Mouse (Mus musculus) neural tube, embryonic 11.5 days (tissue): Measurements from ENCODE around the gene BC029722. TPM values are rescaled to one million over a fixed set of nuclear protein-coding genes. Genes with fewer than 3 reads are reported as not detected.

Source experiments
- polyA plus RNA-seq: library from polyadenylated mRNA; unstranded; fragments of >200 nt; fragmentation: Nextera tagmentation; extraction: Ambion mirVana; gene quantifications from 2 replicates; pipeline ENCODE4 v1.2.1, GENCODE M21; 2014

BC029722 gene
- polyA plus RNA-seq, 1 experiment from 2014 or later: 11.1 TPM

Other genes with a start within 250 kb of the BC029722 start
- 15.5 and 15.7 TPM in 2 replicates for gene Gss, start 226.6 kb downstream of the BC029722 start, polyA plus RNA-seq
- gene Myh7b, start 208.2 kb downstream of the BC029722 start, polyA plus RNA-seq: 1.5 and 1.8 TPM in 2 replicates
- 155 and 166 TPM in 2 replicates for gene Trpc4ap, start 127.0 kb downstream of the BC029722 start, polyA plus RNA-seq
- gene Edem2, start 90.0 kb downstream of the BC029722 start, polyA plus RNA-seq: 33.1 and 36.0 TPM in 2 replicates
- gene Gm17581, start 83.6 kb downstream of the BC029722 start, polyA plus RNA-seq: not detected in 2 replicates
- gene Procr, start 68.3 kb downstream of the BC029722 start, polyA plus RNA-seq: 2.6 and 2.8 TPM in 2 replicates
- 4.3 and 5.7 TPM in 2 replicates for gene Mmp24, start 44.1 kb downstream of the BC029722 start, polyA plus RNA-seq
- 199 TPM in 2 replicates for gene Eif6, start 7.5 kb upstream of the BC029722 start, polyA plus RNA-seq
- 0.15 and 0.27 TPM in 2 replicates for gene Fam83c, start 15.4 kb upstream of the BC029722 start, polyA plus RNA-seq
- gene Uqcc1, start 110.9 kb upstream of the BC029722 start, polyA plus RNA-seq: 84.7 and 88.6 TPM in 2 replicates
- not detected in 2 replicates for gene Gm15557, start 121.3 kb upstream of the BC029722 start, polyA plus RNA-seq
- 1.1 and 1.7 TPM in 2 replicates for gene Gdf5, start 125.9 kb upstream of the BC029722 start, polyA plus RNA-seq
- 13.7 and 16.8 TPM in 2 replicates for gene Cep250, start 137.0 kb upstream of the BC029722 start, polyA plus RNA-seq
- gene 6430550D23Rik, start 188.6 kb upstream of the BC029722 start, polyA plus RNA-seq: 0.86 and 2.2 TPM in 2 replicates
- gene Ergic3, start 188.6 kb upstream of the BC029722 start, polyA plus RNA-seq: 224 and 226 TPM in 2 replicates
- not detected in 2 replicates for gene Fer1l4, start 233.5 kb upstream of the BC029722 start, polyA plus RNA-seq
- gene Spag4, start 245.7 kb upstream of the BC029722 start, polyA plus RNA-seq: 4.7 and 5.5 TPM in 2 replicates